Mouse (Mus musculus): Measurements from ENCODE around the gene Cdk17. TPM values are rescaled to one million over a fixed set of nuclear protein-coding genes. Genes with fewer than 3 reads are reported as not detected.

Cdk17 gene
- polyA plus RNA-seq, 1 experiment from 2014 or later: 34.4 TPM

DNA sequence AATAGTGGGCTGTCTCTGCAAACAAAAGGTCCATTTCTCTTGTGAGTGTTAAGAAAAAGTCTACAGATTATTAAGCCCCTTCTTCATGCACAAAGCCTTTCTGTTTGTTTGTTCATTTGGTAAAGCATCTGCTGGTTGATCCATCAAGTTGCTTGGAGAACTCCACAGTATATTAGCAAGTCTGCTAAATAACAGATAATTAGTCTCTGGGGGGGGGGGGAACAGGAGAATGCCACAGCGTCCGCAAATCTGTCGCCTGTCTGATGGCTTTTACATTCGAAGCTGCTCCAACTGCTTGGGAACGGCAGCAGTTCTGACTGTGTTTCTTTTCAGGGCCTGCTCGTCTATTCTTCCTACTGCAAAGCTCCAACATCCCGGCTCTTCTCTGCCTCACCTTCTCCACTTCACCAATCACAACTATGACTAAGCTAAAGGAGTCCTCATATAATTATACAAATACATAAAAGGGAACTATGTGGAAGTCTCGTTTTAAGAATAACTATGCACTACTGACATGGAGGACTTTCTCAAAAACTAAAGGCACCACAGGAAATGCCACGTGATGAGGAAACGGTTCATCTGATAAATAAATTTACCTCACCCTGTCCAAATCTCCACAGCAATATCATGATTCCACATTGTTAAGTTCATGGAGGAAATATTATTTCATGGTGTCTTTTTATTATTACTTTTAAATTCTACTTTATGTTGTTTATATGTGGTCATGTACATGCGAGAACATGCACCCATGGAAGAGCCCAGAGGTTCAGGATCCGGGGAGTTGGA is 38.1 kb upstream of the Cdk17 start:
- no peak overlapping the region for H3K4me3 ChIP-seq (ENCODE audit: low read depth, low read length)
- no peak for ATAC-seq (replicated peaks; ENCODE audit: low FRiP score)
- no peak overlapping the region for H3K27ac ChIP-seq (ENCODE audit: low read depth, low read length)
- 61% methylated on average over 12 of the region's 12 CpGs for WGBS
- H3K4me2 ChIP-seq (ENCODE audit: low read depth, low read length, severe bottlenecking): no peak overlapping the region
- no peaks in the 10 kb centered on the region for H3K36me3 ChIP-seq (ENCODE audit: control insufficient read depth, insufficient read depth, low read length)
- no peak overlapping the region for H3K9ac ChIP-seq (ENCODE audit: low read length)
- no peak for DNase-seq (ENCODE audit: low spot score)
- no peaks in the 10 kb centered on the region for H3K27me3 ChIP-seq (ENCODE audit: control insufficient read depth, insufficient read depth, low read length)
- H3K4me1 ChIP-seq (replicated peaks; ENCODE audit: control insufficient read depth, insufficient read depth, low read length): no peaks in the 10 kb centered on the region; the same call in 1 of the 2 replicates
- no peaks in the 10 kb centered on the region for H3K9me3 ChIP-seq (ENCODE audit: control insufficient read depth, low read length)

GRCm38 (mm10) chr10:93123310-93123709 is 37.4 kb upstream of the Cdk17 start:
- Histone ChIP-seq H3K27ac (ENCODE audit: low read depth, low read length) (no peak overlapping the region), H3K9ac (ENCODE audit: low read length) (no peak overlapping the region), H3K4me2 (ENCODE audit: low read depth, low read length, severe bottlenecking) (no peak overlapping the region), H3K4me3 (ENCODE audit: low read depth, low read length) (no peak overlapping the region), H3K36me3 (ENCODE audit: control insufficient read depth, insufficient read depth, low read length) (no peaks in the 10 kb centered on the region), H3K9me3 (ENCODE audit: control insufficient read depth, low read length) (no peaks in the 10 kb centered on the region), H3K4me1 (replicated peaks; ENCODE audit: control insufficient read depth, insufficient read depth, low read length) (no peaks in the 10 kb centered on the region; the same call in 1 of the 2 replicates), H3K27me3 (ENCODE audit: control insufficient read depth, insufficient read depth, low read length) (no peaks in the 10 kb centered on the region)
- DNase-seq (ENCODE audit: low spot score) (no peak), ATAC-seq (replicated peaks; ENCODE audit: low FRiP score) (no peak)
- 74% methylated on average over 4 of the region's 4 CpGs for WGBS

DNA sequence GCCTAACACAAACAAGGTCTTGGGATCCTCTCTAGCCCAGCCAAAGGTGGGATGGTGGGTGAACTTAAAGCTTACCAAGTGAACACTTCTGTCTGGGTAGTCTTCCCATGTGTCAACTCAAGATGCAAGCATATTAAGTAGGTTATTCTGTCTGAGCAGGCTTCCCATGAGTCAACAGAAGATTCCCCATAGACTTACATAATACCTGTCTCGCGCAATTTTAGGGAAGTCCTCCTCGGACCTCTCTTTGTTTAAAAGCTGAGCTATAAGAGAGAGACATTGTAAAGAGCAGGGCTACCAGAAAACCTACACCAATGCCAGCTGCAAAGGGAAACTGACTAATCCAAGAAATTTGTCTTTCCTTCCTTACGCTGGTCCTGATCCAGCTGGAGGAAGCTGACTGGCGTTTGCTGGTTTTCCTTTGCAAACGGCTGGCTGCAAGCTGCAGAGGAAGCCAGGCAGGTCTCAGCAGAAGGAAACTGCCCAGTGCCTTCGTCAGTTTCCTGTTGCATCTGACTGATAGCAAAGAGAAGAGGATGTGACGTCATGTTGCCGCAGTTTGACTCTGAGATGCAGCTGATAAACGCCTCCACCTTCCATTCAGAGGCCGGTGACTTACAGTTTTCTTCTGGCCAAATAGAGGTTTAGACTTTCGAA is 36.6 kb upstream of the Cdk17 start:
- H3K27ac ChIP-seq (ENCODE audit: low read depth, low read length): no peak overlapping the region
- WGBS: 85% methylated on average over 12 of the region's 12 CpGs
- H3K4me1 ChIP-seq (replicated peaks; ENCODE audit: control insufficient read depth, insufficient read depth, low read length): no peaks in the 10 kb centered on the region; the same call in 1 of the 2 replicates
- ATAC-seq (replicated peaks; ENCODE audit: low FRiP score) (no peak), DNase-seq (ENCODE audit: low spot score) (no peak)
- no peak overlapping the region for H3K9ac ChIP-seq (ENCODE audit: low read length)
- H3K9me3 ChIP-seq (ENCODE audit: control insufficient read depth, low read length): no peaks in the 10 kb centered on the region
- H3K4me3 ChIP-seq (ENCODE audit: low read depth, low read length): no peak overlapping the region
- no peaks in the 10 kb centered on the region for H3K36me3 ChIP-seq (ENCODE audit: control insufficient read depth, insufficient read depth, low read length)
- H3K27me3 ChIP-seq (ENCODE audit: control insufficient read depth, insufficient read depth, low read length): no peaks in the 10 kb centered on the region
- no peak overlapping the region for H3K4me2 ChIP-seq (ENCODE audit: low read depth, low read length, severe bottlenecking)

DNA sequence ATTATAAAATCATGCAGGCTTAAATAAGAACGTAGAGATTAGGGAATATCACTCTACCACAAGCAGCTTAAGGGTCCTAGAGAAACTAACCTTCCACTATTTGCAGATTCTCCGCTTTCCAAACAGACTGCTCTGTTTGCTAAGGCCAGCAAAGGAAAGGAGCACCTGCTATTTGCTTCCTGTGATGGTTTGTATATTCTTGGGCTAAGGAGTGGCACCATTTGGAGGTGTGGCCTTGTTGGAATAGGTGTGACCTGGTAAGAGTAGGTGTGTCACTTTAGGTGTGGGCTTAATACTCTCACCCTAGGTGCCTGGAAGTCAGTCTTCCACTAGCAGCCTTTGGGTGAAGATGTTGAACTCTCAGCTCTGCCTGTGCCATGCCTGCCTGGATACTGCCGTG is 34.6 kb upstream of the Cdk17 start:
- ATAC-seq (replicated peaks; ENCODE audit: low FRiP score) (no peak), DNase-seq (ENCODE audit: low spot score) (no peak)
- Histone ChIP-seq H3K9ac (ENCODE audit: low read length) (no peak overlapping the region), H3K4me3 (ENCODE audit: low read depth, low read length) (no peak overlapping the region), H3K27ac (ENCODE audit: low read depth, low read length) (no peak overlapping the region), H3K9me3 (ENCODE audit: control insufficient read depth, low read length) (no peaks in the 10 kb centered on the region), H3K27me3 (ENCODE audit: control insufficient read depth, insufficient read depth, low read length) (no peaks in the 10 kb centered on the region), H3K36me3 (ENCODE audit: control insufficient read depth, insufficient read depth, low read length) (no peaks in the 10 kb centered on the region), H3K4me1 (replicated peaks; ENCODE audit: control insufficient read depth, insufficient read depth, low read length) (peaks cover 2% of the 10 kb centered on the region; the same call in 1 of the 2 replicates), H3K4me2 (ENCODE audit: low read depth, low read length, severe bottlenecking) (no peak overlapping the region)
- 93% methylated on average over 3 of the region's 3 CpGs for WGBS

DNA sequence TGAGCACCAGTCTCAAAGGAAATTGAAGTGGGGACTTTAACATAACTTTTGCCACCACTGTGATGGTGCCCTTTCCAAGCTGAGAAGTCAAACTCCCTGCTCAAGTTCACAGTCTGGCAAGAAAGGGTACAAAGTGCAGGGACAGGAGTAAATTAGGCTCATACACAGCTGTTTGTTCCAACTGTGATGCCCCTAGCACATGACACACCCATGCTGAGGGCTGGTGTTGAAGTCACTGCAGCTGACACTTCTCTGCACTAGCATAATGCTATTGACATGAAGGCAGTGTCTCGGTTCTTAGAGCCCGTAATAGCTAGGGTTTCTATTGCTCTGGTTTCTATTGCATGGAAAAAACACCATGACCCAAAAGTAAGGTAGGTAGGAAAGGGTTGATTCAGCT is 32.1 kb upstream of the Cdk17 start:
- ATAC-seq (replicated peaks; ENCODE audit: low FRiP score) (no peak), DNase-seq (ENCODE audit: low spot score) (no peak)
- Histone ChIP-seq H3K4me1 (replicated peaks; ENCODE audit: control insufficient read depth, insufficient read depth, low read length) (0 out of 2 replicates have a peak, but pooled peaks cover 2% of the 10 kb centered on the region), H3K4me3 (ENCODE audit: low read depth, low read length) (no peak overlapping the region), H3K4me2 (ENCODE audit: low read depth, low read length, severe bottlenecking) (no peak overlapping the region), H3K27me3 (ENCODE audit: control insufficient read depth, insufficient read depth, low read length) (no peaks in the 10 kb centered on the region), H3K36me3 (ENCODE audit: control insufficient read depth, insufficient read depth, low read length) (no peaks in the 10 kb centered on the region), H3K9me3 (ENCODE audit: control insufficient read depth, low read length) (no peaks in the 10 kb centered on the region), H3K9ac (ENCODE audit: low read length) (no peak overlapping the region), H3K27ac (ENCODE audit: low read depth, low read length) (no peak overlapping the region)
- 82% methylated on average over 2 of the region's 2 CpGs for WGBS

GRCm38 (mm10) chr10:93129345-93129744 is 31.3 kb upstream of the Cdk17 start:
- H3K27me3 ChIP-seq (ENCODE audit: control insufficient read depth, insufficient read depth, low read length): no peaks in the 10 kb centered on the region
- H3K9ac ChIP-seq (ENCODE audit: low read length): no peak overlapping the region
- no peak overlapping the region for H3K27ac ChIP-seq (ENCODE audit: low read depth, low read length)
- no peaks in the 10 kb centered on the region for H3K9me3 ChIP-seq (ENCODE audit: control insufficient read depth, low read length)
- H3K4me2 ChIP-seq (ENCODE audit: low read depth, low read length, severe bottlenecking): no peak overlapping the region
- DNase-seq (ENCODE audit: low spot score): no peak
- no peak for ATAC-seq (replicated peaks; ENCODE audit: low FRiP score)
- 0 out of 2 replicates have a peak, but pooled peaks cover 2% of the 10 kb centered on the region for H3K4me1 ChIP-seq (replicated peaks; ENCODE audit: control insufficient read depth, insufficient read depth, low read length)
- H3K36me3 ChIP-seq (ENCODE audit: control insufficient read depth, insufficient read depth, low read length): no peaks in the 10 kb centered on the region
- H3K4me3 ChIP-seq (ENCODE audit: low read depth, low read length): no peak overlapping the region
- 86% methylated on average over 1 of the region's 1 CpGs for WGBS

DNA sequence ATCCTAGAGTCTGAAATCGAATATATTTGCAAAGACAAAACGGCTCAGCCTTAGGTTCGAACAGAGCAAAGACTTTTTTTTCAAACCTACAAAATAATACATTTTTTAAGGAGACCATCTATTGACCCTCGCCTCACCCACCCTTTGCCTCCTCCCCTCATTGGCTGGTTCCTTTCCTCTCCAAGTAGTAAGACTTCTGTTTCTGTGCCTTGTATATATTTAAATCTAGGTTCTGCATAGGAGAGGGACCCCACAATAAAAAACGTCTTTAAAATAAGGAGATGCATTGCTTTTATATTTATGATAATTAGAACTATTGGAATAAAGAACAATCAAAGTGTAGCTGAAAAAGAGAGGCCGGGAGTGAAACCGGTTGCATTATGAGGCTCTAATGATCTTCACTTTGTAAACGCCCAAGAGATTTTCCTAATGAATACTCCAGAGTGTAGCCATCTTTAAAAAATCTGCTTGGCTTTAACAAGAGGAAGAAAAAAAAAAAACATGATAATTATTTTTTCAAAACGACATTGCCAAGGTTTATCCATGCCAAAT is 30.7 kb upstream of the Cdk17 start:
- Histone ChIP-seq H3K4me1 (replicated peaks; ENCODE audit: control insufficient read depth, insufficient read depth, low read length) (0 out of 2 replicates have a peak, but pooled peaks cover 2% of the 10 kb centered on the region), H3K9me3 (ENCODE audit: control insufficient read depth, low read length) (no peaks in the 10 kb centered on the region), H3K36me3 (ENCODE audit: control insufficient read depth, insufficient read depth, low read length) (no peaks in the 10 kb centered on the region), H3K4me2 (ENCODE audit: low read depth, low read length, severe bottlenecking) (no peak overlapping the region), H3K27ac (ENCODE audit: low read depth, low read length) (0 out of 2 replicates have a peak overlapping the region, but pooled peaks have one; percentile 18), H3K9ac (ENCODE audit: low read length) (no peak overlapping the region), H3K27me3 (ENCODE audit: control insufficient read depth, insufficient read depth, low read length) (no peaks in the 10 kb centered on the region), H3K4me3 (ENCODE audit: low read depth, low read length) (no peak overlapping the region)
- WGBS: 46% methylated on average over 9 of the region's 9 CpGs
- DNase-seq (ENCODE audit: low spot score) (no peak), ATAC-seq (replicated peaks; ENCODE audit: low FRiP score) (no peak)

DNA sequence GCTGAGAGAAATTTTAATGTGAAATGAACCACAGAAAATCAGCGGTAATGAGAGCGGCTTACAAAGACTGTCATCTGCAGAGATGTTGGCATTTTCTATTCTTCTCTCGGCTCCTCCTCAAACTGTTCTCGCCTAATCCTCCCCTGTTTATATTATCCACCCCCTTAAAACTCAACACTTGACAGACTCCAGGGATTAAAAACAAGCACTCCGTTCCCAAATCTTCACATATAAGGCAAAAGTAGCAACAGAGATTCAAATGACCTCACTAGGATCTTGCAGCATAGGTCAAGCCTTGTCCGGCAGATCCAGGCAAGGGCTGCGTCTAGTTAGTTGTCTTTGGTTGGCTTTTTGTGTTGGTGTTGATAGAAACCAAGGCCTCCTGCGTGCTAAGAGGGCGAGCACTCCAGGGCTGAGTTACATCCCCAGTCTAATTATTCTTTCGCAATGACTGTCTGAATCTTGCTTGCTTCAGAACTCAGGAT is 30.2 kb upstream of the Cdk17 start:
- H3K4me3 ChIP-seq (ENCODE audit: low read depth, low read length): no peak overlapping the region
- H3K36me3 ChIP-seq (ENCODE audit: control insufficient read depth, insufficient read depth, low read length): no peaks in the 10 kb centered on the region
- ATAC-seq (replicated peaks; ENCODE audit: low FRiP score) (no peak), DNase-seq (ENCODE audit: low spot score) (no peak)
- 0 out of 2 replicates have a peak, but pooled peaks cover 2% of the 10 kb centered on the region for H3K4me1 ChIP-seq (replicated peaks; ENCODE audit: control insufficient read depth, insufficient read depth, low read length)
- no peak overlapping the region for H3K4me2 ChIP-seq (ENCODE audit: low read depth, low read length, severe bottlenecking)
- no peaks in the 10 kb centered on the region for H3K9me3 ChIP-seq (ENCODE audit: control insufficient read depth, low read length)
- H3K27me3 ChIP-seq (ENCODE audit: control insufficient read depth, insufficient read depth, low read length): no peaks in the 10 kb centered on the region
- WGBS: 48% methylated on average over 10 of the region's 10 CpGs
- H3K27ac ChIP-seq (ENCODE audit: low read depth, low read length): 0 out of 2 replicates have a peak overlapping the region, but pooled peaks have one; percentile 18
- H3K9ac ChIP-seq (ENCODE audit: low read length): no peak overlapping the region
